Mouse (Mus musculus): ENCODE results near the gene Tex21. TPM values are rescaled to one million over a fixed set of nuclear protein-coding genes. Genes with fewer than 3 reads are reported as not detected.

Tex21 gene
- polyA plus RNA-seq, 2 experiments = 0.06 to 0.19 TPM

DNA sequence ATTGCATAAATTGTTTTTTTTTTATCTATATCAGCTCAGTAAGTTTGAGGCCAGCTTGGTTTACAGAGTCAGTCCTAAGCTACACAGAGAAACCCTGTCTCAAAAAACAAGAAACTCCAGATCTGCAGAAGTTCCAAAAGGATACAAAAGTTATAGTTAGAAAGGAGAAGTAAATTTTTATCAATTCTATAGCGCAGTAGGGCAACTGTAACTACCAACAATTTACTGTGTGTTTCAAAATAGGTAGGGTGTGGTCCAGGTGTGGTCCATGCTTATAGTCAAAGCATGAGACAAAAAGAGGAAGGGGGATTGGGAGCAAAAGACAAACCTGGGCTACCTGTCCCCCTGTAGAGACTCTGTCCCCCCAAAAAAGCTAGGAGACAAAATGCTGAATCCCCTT is 60.1 kb downstream of the Tex21 start:
- H3K36me3 ChIP-seq (ENCODE audit: control insufficient read depth, insufficient read depth, low read length) = no peaks in the 10 kb centered on the region
- DNase-seq (ENCODE audit: low spot score) = no peak
- no peak overlapping the region for H3K9ac ChIP-seq (ENCODE audit: low read depth, low read length, severe bottlenecking)
- H3K9me3 ChIP-seq (ENCODE audit: control insufficient read depth, low read length) = no peaks in the 10 kb centered on the region
- no peak for ATAC-seq (ENCODE audit: low FRiP score, low read depth)
- no peak for TF ChIP-seq POLR2A (IDR thresholded peaks at IDR 0.05; ENCODE audit: borderline replicate concordance, extremely low read depth, insufficient read depth, insufficient read length)
- no peak overlapping the region for H3K27ac ChIP-seq (replicated peaks; ENCODE audit: low read depth, low read length)
- 96% methylated on average over 1 of the region's 1 CpGs for WGBS
- no peaks in the 10 kb centered on the region for H3K27me3 ChIP-seq (ENCODE audit: control insufficient read depth, insufficient read depth, low read length)
- no peak overlapping the region for H3K4me2 ChIP-seq (replicated peaks; ENCODE audit: low read depth, low read length, severe bottlenecking)
- H3K4me3 ChIP-seq (replicated peaks; ENCODE audit: low read length) = no peak overlapping the region
- H3K4me1 ChIP-seq (ENCODE audit: control insufficient read depth, insufficient read depth, low read length) = no peaks in the 10 kb centered on the region

DNA sequence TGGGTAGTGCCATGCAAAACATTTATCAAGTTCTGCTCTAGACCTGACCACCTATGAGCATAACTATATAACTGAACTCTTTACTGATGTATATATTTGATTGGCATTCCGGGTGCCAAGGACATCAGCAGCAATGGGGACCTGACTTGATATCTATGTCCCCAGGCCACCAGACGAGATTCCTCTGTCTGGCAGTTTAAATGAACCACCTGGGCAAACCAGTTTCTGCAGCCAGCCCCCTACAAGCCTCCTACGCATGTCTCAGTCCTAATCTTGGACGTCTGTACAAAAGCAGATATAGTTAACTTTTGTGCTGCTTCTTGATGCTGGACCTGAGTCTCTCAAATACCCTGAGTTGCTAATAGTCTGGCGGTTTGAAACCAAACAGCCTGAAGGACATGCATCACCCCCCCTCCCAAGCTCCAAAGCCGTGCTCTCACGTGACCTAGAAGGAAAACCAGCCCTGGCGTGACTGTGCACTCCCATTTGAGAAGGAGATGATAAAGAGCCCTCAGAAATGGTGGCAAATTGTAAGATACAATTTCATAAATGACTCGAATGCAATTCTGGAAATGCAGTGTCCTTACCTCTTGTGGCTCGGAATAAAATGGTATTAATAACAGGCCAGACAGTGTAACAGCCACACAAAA is 61.3 kb downstream of the Tex21 start:
- no peak for TF ChIP-seq POLR2A (IDR thresholded peaks at IDR 0.05; ENCODE audit: borderline replicate concordance, extremely low read depth, insufficient read depth, insufficient read length)
- H3K9me3 ChIP-seq (ENCODE audit: control insufficient read depth, low read length) = no peaks in the 10 kb centered on the region
- no peak overlapping the region for H3K4me2 ChIP-seq (replicated peaks; ENCODE audit: low read depth, low read length, severe bottlenecking)
- no peaks in the 10 kb centered on the region for H3K27me3 ChIP-seq (ENCODE audit: control insufficient read depth, insufficient read depth, low read length)
- no peak for ATAC-seq (ENCODE audit: low FRiP score, low read depth)
- H3K4me1 ChIP-seq (ENCODE audit: control insufficient read depth, insufficient read depth, low read length) = no peaks in the 10 kb centered on the region
- DNase-seq (ENCODE audit: low spot score) = no peak
- 65% methylated on average over 10 of the region's 10 CpGs for WGBS
- no peaks in the 10 kb centered on the region for H3K36me3 ChIP-seq (ENCODE audit: control insufficient read depth, insufficient read depth, low read length)
- H3K27ac ChIP-seq (replicated peaks; ENCODE audit: low read depth, low read length) = no peak overlapping the region
- no peak overlapping the region for H3K4me3 ChIP-seq (replicated peaks; ENCODE audit: low read length)
- H3K9ac ChIP-seq (ENCODE audit: low read depth, low read length, severe bottlenecking) = no peak overlapping the region

- Histone ChIP-seq H3K27ac (replicated peaks; ENCODE audit: low read depth, low read length) (no peak overlapping the region), H3K27me3 (ENCODE audit: control insufficient read depth, insufficient read depth, low read length) (no peaks in the 10 kb centered on the region), H3K9ac (ENCODE audit: low read depth, low read length, severe bottlenecking) (no peak overlapping the region), H3K36me3 (ENCODE audit: control insufficient read depth, insufficient read depth, low read length) (no peaks in the 10 kb centered on the region), H3K9me3 (ENCODE audit: control insufficient read depth, low read length) (no peaks in the 10 kb centered on the region), H3K4me2 (replicated peaks; ENCODE audit: low read depth, low read length, severe bottlenecking) (no peak overlapping the region), H3K4me3 (replicated peaks; ENCODE audit: low read length) (no peak overlapping the region), H3K4me1 (ENCODE audit: control insufficient read depth, insufficient read depth, low read length) (no peaks in the 10 kb centered on the region)
- DNase-seq (ENCODE audit: low spot score) (no peak), ATAC-seq (ENCODE audit: low FRiP score, low read depth) (no peak)
- TF ChIP-seq POLR2A (IDR thresholded peaks at IDR 0.05; ENCODE audit: borderline replicate concordance, extremely low read depth, insufficient read depth, insufficient read length) = no peak
- WGBS = 68% methylated on average over 6 of the region's 6 CpGs
These were observed 62.3 kb downstream of the Tex21 start for GRCm38 (mm10) chr12:76184271-76184670.

DNA sequence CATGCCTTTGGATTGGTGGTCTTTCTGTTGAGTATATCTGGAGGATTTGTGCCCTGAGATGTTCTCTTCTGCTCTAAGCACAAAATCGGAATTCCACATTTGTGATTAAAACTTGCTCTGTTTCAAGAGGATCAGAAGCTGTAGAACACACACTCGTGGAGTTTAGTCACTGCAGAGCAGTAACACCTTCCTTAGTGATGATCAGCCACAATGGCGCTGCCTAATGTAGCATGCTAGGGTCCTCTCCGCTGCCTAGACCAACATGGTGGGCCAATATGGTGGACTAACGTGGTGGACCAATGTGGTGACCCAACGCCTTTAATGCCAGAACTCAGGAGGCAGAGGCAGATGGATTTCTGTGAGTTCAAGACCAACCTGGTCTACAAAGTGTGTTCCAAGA is 63.7 kb downstream of the Tex21 start:
- Histone ChIP-seq H3K36me3 (ENCODE audit: control insufficient read depth, insufficient read depth, low read length) (no peaks in the 10 kb centered on the region), H3K4me2 (replicated peaks; ENCODE audit: low read depth, low read length, severe bottlenecking) (no peak overlapping the region), H3K4me3 (replicated peaks; ENCODE audit: low read length) (no peak overlapping the region), H3K27ac (replicated peaks; ENCODE audit: low read depth, low read length) (no peak overlapping the region), H3K27me3 (ENCODE audit: control insufficient read depth, insufficient read depth, low read length) (no peaks in the 10 kb centered on the region), H3K4me1 (ENCODE audit: control insufficient read depth, insufficient read depth, low read length) (no peaks in the 10 kb centered on the region), H3K9ac (ENCODE audit: low read depth, low read length, severe bottlenecking) (no peak overlapping the region), H3K9me3 (ENCODE audit: control insufficient read depth, low read length) (no peaks in the 10 kb centered on the region)
- no peak for TF ChIP-seq POLR2A (IDR thresholded peaks at IDR 0.05; ENCODE audit: borderline replicate concordance, extremely low read depth, insufficient read depth, insufficient read length)
- no peak for DNase-seq (ENCODE audit: low spot score)
- no peak for ATAC-seq (ENCODE audit: low FRiP score, low read depth)
- WGBS = 90% methylated on average over 6 of the region's 6 CpGs

DNA sequence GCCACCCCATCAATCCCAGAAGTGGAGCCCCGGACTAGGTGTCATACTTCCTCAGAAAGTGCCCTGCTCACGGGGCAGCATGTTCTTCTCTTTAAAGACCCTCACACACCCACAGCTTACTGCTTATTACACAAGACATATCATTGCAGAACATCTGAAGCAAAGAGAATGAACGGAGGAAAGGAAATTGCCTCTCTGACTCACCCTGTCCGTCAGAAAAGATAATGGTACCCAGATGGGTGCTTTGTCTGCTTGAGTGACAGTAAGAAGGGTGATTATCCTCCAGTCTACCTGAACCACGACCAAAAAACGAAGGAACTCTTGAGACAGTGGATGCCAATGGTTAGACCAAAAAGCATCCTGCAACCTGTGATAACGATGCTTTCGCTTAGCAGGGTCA is 65.1 kb downstream of the Tex21 start:
- no peaks in the 10 kb centered on the region for H3K9me3 ChIP-seq (ENCODE audit: control insufficient read depth, low read length)
- no peak for ATAC-seq (ENCODE audit: low FRiP score, low read depth)
- H3K9ac ChIP-seq (ENCODE audit: low read depth, low read length, severe bottlenecking) = no peak overlapping the region
- H3K4me2 ChIP-seq (replicated peaks; ENCODE audit: low read depth, low read length, severe bottlenecking) = no peak overlapping the region
- no peak for TF ChIP-seq POLR2A (IDR thresholded peaks at IDR 0.05; ENCODE audit: borderline replicate concordance, extremely low read depth, insufficient read depth, insufficient read length)
- H3K4me3 ChIP-seq (replicated peaks; ENCODE audit: low read length) = no peak overlapping the region
- no peak overlapping the region for H3K27ac ChIP-seq (replicated peaks; ENCODE audit: low read depth, low read length)
- no peaks in the 10 kb centered on the region for H3K4me1 ChIP-seq (ENCODE audit: control insufficient read depth, insufficient read depth, low read length)
- DNase-seq (ENCODE audit: low spot score) = no peak
- WGBS = 66% methylated on average over 8 of the region's 8 CpGs
- H3K36me3 ChIP-seq (ENCODE audit: control insufficient read depth, insufficient read depth, low read length) = no peaks in the 10 kb centered on the region
- no peaks in the 10 kb centered on the region for H3K27me3 ChIP-seq (ENCODE audit: control insufficient read depth, insufficient read depth, low read length)

- DNase-seq (ENCODE audit: low spot score) (no peak), ATAC-seq (ENCODE audit: low FRiP score, low read depth) (no peak)
- no peak overlapping the region for H3K9ac ChIP-seq (ENCODE audit: low read depth, low read length, severe bottlenecking)
- no peak overlapping the region for H3K4me2 ChIP-seq (replicated peaks; ENCODE audit: low read depth, low read length, severe bottlenecking)
- no peak overlapping the region for H3K27ac ChIP-seq (replicated peaks; ENCODE audit: low read depth, low read length)
- TF ChIP-seq POLR2A (IDR thresholded peaks at IDR 0.05; ENCODE audit: borderline replicate concordance, extremely low read depth, insufficient read depth, insufficient read length) = no peak
- no peaks in the 10 kb centered on the region for H3K36me3 ChIP-seq (ENCODE audit: control insufficient read depth, insufficient read depth, low read length)
- no peaks in the 10 kb centered on the region for H3K9me3 ChIP-seq (ENCODE audit: control insufficient read depth, low read length)
- WGBS = 68% methylated on average over 6 of the region's 6 CpGs
- H3K4me1 ChIP-seq (ENCODE audit: control insufficient read depth, insufficient read depth, low read length) = no peaks in the 10 kb centered on the region
- no peak overlapping the region for H3K4me3 ChIP-seq (replicated peaks; ENCODE audit: low read length)
- no peaks in the 10 kb centered on the region for H3K27me3 ChIP-seq (ENCODE audit: control insufficient read depth, insufficient read depth, low read length)
These were observed 66.1 kb downstream of the Tex21 start for GRCm38 (mm10) chr12:76180442-76180841.
